Mouse (Mus musculus): ENCODE results near the gene Ndufaf2.
A peak's percentile ranks its signal among the peaks of the same experiment; 100 is the strongest.

The Ndufaf2 gene

GRCm38 (mm10) chr13:108039375-108039774, 119.0 kb downstream of the Ndufaf2 start:
- no peak for DNase-seq (ENCODE audit: low spot score in 2 of 2)

GRCm38 (mm10) chr13:108032789-108033188, 125.6 kb downstream of the Ndufaf2 start:
- no peak for DNase-seq (ENCODE audit: low spot score in 2 of 2)

GRCm38 (mm10) chr13:108025802-108026201, 132.6 kb downstream of the Ndufaf2 start:
- no peak for DNase-seq (ENCODE audit: low spot score in 2 of 2)

- DNase-seq (ENCODE audit: low spot score in 2 of 2), result no peak
Measured at GRCm38 (mm10) chr13:108017349-108017748, 141.1 kb downstream of the Ndufaf2 start.

- no peak for DNase-seq (ENCODE audit: low spot score in 2 of 2)
Measured at GRCm38 (mm10) chr13:108015166-108015565, 143.3 kb downstream of the Ndufaf2 start.

- DNase-seq (ENCODE audit: low spot score in 2 of 2), result no peak
Measured at GRCm38 (mm10) chr13:108013839-108014238, 144.6 kb downstream of the Ndufaf2 start.

GRCm38 (mm10) chr13:108013110-108013509, 145.3 kb downstream of the Ndufaf2 start:
- no peak for DNase-seq (ENCODE audit: low spot score in 2 of 2)

GRCm38 (mm10) chr13:108007861-108008260, 150.6 kb downstream of the Ndufaf2 start:
- DNase-seq (ENCODE audit: low spot score in 2 of 2), result no peak

- DNase-seq (ENCODE audit: low spot score in 2 of 2), result no peak
Measured at GRCm38 (mm10) chr13:107996301-107996700, 162.1 kb downstream of the Ndufaf2 start.

GRCm38 (mm10) chr13:107995211-107995610, 163.2 kb downstream of the Ndufaf2 start:
- DNase-seq (ENCODE audit: low spot score in 2 of 2), result no peak

GRCm38 (mm10) chr13:107992573-107992972, 165.8 kb downstream of the Ndufaf2 start:
- DNase-seq (ENCODE audit: low spot score in 2 of 2), result no peak

- peak; percentile 12 to 15 for DNase-seq (ENCODE audit: low spot score in 2 of 2)
Measured at GRCm38 (mm10) chr13:107984641-107985040, 173.8 kb downstream of the Ndufaf2 start.

- DNase-seq (ENCODE audit: low spot score in 2 of 2), result no peak
Measured at GRCm38 (mm10) chr13:107984186-107984585, 174.2 kb downstream of the Ndufaf2 start.

- DNase-seq (ENCODE audit: low spot score in 2 of 2), result no peak
Measured at GRCm38 (mm10) chr13:107983231-107983847, 175.1 kb downstream of the Ndufaf2 start.

GRCm38 (mm10) chr13:107979461-107979860, 179.0 kb downstream of the Ndufaf2 start:
- DNase-seq (ENCODE audit: low spot score in 2 of 2), result no peak

GRCm38 (mm10) chr13:107976886-107977656, 181.4 kb downstream of the Ndufaf2 start:
- DNase-seq (ENCODE audit: low spot score in 2 of 2), result no peak

GRCm38 (mm10) chr13:107972451-107972850, 186.0 kb downstream of the Ndufaf2 start:
- DNase-seq (ENCODE audit: low spot score in 2 of 2), result no peak

GRCm38 (mm10) chr13:107971868-107972267, 186.6 kb downstream of the Ndufaf2 start:
- no peak for DNase-seq (ENCODE audit: low spot score in 2 of 2)

- peak in 1 of 2 experiments; percentile 13 for DNase-seq (ENCODE audit: low spot score in 2 of 2)
Measured at GRCm38 (mm10) chr13:107970422-107971142, 187.8 kb downstream of the Ndufaf2 start.

- peak; percentile 59 for DNase-seq (ENCODE audit: low spot score in 2 of 2)
Measured at GRCm38 (mm10) chr13:107969961-107970391, 188.4 kb downstream of the Ndufaf2 start.

- no peak for DNase-seq (ENCODE audit: low spot score in 2 of 2)
Measured at GRCm38 (mm10) chr13:107964616-107965015, 193.8 kb downstream of the Ndufaf2 start.

- DNase-seq (ENCODE audit: low spot score in 2 of 2), result no peak
Measured at GRCm38 (mm10) chr13:107963471-107963870, 195.0 kb downstream of the Ndufaf2 start.

Data from right cerebral cortex, adult 2 months (tissue).